Mouse (Mus musculus) forebrain, embryonic 10.5 days (tissue): ENCODE results near the gene Rfxap. TPM values are rescaled to one million over a fixed set of nuclear protein-coding genes. Genes with fewer than 3 reads are reported as not detected.

Experiments
- DNase-seq: peaks from one replicate; pipeline ENCODE4 v3.0.0-alpha.2; 2017; ENCODE audit warnings: low spot score; ENCODE audit errors: extremely low spot score
- H3K27ac ChIP-seq: fragments of 300-500 bp; sonication (generic); 2 replicates; pipeline ENCODE4 v1.5.1; 2016; ENCODE audit warnings: mild to moderate bottlenecking
- H3K27me3 ChIP-seq: fragments of 300-500 bp; sonication (generic); 2 replicates; pipeline ENCODE4 v1.6.1; 2016; ENCODE audit warnings: mild to moderate bottlenecking; ENCODE audit not compliant: poor library complexity, severe bottlenecking
- H3K36me3 ChIP-seq: fragments of 300-500 bp; sonication (generic); replicated peaks from 2 replicates; pipeline ENCODE4 v1.6.1; 2016; ENCODE audit warnings: mild to moderate bottlenecking, moderate library complexity
- H3K4me1 ChIP-seq: fragments of 300-500 bp; sonication (generic); 2 replicates; pipeline ENCODE4 v1.6.1; 2016
- H3K4me3 ChIP-seq: fragments of 300-500 bp; sonication (generic); 2 replicates; pipeline ENCODE4 v1.5.1; 2016; ENCODE audit warnings: mild to moderate bottlenecking, moderate library complexity
- H3K9me3 ChIP-seq: fragments of 300-500 bp; sonication (generic); 2 replicates; pipeline ENCODE4 v1.6.1; 2016; ENCODE audit warnings: mild to moderate bottlenecking, moderate library complexity
- WGBS: fragments of 180-500 bp; shearing (Covaris S2); methylation state at CpG from one replicate; pipeline ENCODE4 v1.1.7; 2016; 5-methylcytosine and 5-hydroxymethylcytosine counted together
- polyA plus RNA-seq: library from polyadenylated mRNA; unstranded; fragments of >200 nt; fragmentation: Nextera tagmentation; extraction: Ambion mirVana; gene quantifications from 2 replicates; pipeline ENCODE4 v1.2.1, GENCODE M21; 2016

Rfxap gene
- polyA plus RNA-seq, 1 experiment from 2014 or later = 35.9 TPM

GRCm38 (mm10) chr3:54761258-54761657 is 46.3 kb downstream of the Rfxap start:
- 79% methylated on average over 1 of the region's 1 CpGs for WGBS
- Histone ChIP-seq H3K36me3 (no peaks in the 10 kb centered on the region), H3K9me3 (peaks cover 4% of the 10 kb centered on the region; the same call in 1 of the 2 replicates), H3K27me3 (peaks cover 20% of the 10 kb centered on the region), H3K4me3 (no peak overlapping the region), H3K27ac (no peak overlapping the region), H3K4me1 (peaks cover 10% of the 10 kb centered on the region)
- no peak for DNase-seq

- H3K4me3 ChIP-seq = no peak overlapping the region
- H3K9me3 ChIP-seq = peaks cover 4% of the 10 kb centered on the region; the same call in 1 of the 2 replicates
- peaks cover 18% of the 10 kb centered on the region for H3K4me1 ChIP-seq
- no peaks in the 10 kb centered on the region for H3K36me3 ChIP-seq
- 75% methylated on average over 15 of the region's 15 CpGs for WGBS
- no peak overlapping the region for H3K27ac ChIP-seq
- no peak for DNase-seq
- H3K27me3 ChIP-seq = peaks cover 28% of the 10 kb centered on the region
These were observed 47.1 kb downstream of the Rfxap start for GRCm38 (mm10) chr3:54760321-54761115.

- no peaks in the 10 kb centered on the region for H3K36me3 ChIP-seq
- peaks cover 4% of the 10 kb centered on the region; the same call in 1 of the 2 replicates for H3K9me3 ChIP-seq
- DNase-seq = no peak
- 82% methylated on average over 9 of the region's 9 CpGs for WGBS
- peaks cover 41% of the 10 kb centered on the region for H3K27me3 ChIP-seq
- H3K4me1 ChIP-seq = peaks cover 24% of the 10 kb centered on the region
- no peak overlapping the region for H3K4me3 ChIP-seq
- no peak overlapping the region for H3K27ac ChIP-seq
These were observed 48.4 kb downstream of the Rfxap start for GRCm38 (mm10) chr3:54759211-54759610.

GRCm38 (mm10) chr3:54757446-54757845 is 50.1 kb downstream of the Rfxap start:
- H3K27me3 ChIP-seq = peaks cover 49% of the 10 kb centered on the region
- no peak for DNase-seq
- peaks cover 1% of the 10 kb centered on the region; the same call in 1 of the 2 replicates for H3K9me3 ChIP-seq
- H3K36me3 ChIP-seq = no peaks in the 10 kb centered on the region; the same call in 1 of the 2 replicates
- no peak overlapping the region for H3K27ac ChIP-seq
- H3K4me3 ChIP-seq = no peak overlapping the region
- peaks cover 24% of the 10 kb centered on the region for H3K4me1 ChIP-seq
- WGBS = 91% methylated on average over 8 of the region's 8 CpGs

- DNase-seq = no peak
- Histone ChIP-seq H3K36me3 (peaks cover 6% of the 10 kb centered on the region), H3K9me3 (no peaks in the 10 kb centered on the region), H3K27me3 (peaks cover 49% of the 10 kb centered on the region), H3K27ac (no peak overlapping the region), H3K4me1 (peaks cover 24% of the 10 kb centered on the region), H3K4me3 (peak overlapping the region; percentile 72)
- 2% methylated on average over 11 of the region's 11 CpGs for WGBS
These were observed 51.5 kb downstream of the Rfxap start for GRCm38 (mm10) chr3:54756058-54756457.

GRCm38 (mm10) chr3:54755145-54756041 is 52.2 kb downstream of the Rfxap start, which contains the start of gene Smad9:
Gene Smad9, plus strand, starts transcription at chr3:54755582.
- Histone ChIP-seq H3K4me3 (peak within 1 kb of the TSS; percentile 72), H3K36me3 (peaks cover 12% of the 10 kb centered on the region), H3K27ac (peak within 1 kb of the TSS; percentile 66), H3K27me3 (peaks cover 49% of the 10 kb centered on the region), H3K4me1 (peaks cover 21% of the 10 kb centered on the region), H3K9me3 (no peaks in the 10 kb centered on the region)
- WGBS = 1% methylated on average over 66 of the region's 66 CpGs
- peak; percentile 40 for DNase-seq

GRCm38 (mm10) chr3:54753411-54753810 is 54.2 kb downstream of the Rfxap start:
- no peaks in the 10 kb centered on the region for H3K9me3 ChIP-seq
- DNase-seq = no peak
- H3K4me1 ChIP-seq = peaks cover 21% of the 10 kb centered on the region
- H3K36me3 ChIP-seq = peaks cover 32% of the 10 kb centered on the region
- 87% methylated on average over 4 of the region's 4 CpGs for WGBS
- H3K4me3 ChIP-seq = no peak overlapping the region
- H3K27me3 ChIP-seq = peaks cover 49% of the 10 kb centered on the region
- no peak overlapping the region for H3K27ac ChIP-seq

Other genes with a start within 250 kb of the Rfxap start
- gene Supt20, start 115.0 kb downstream of the Rfxap start, polyA plus RNA-seq = 101 and 105 TPM in 2 replicates
- 0.47 TPM in 1 of 2 replicates, not detected in the other for gene Gm21958, start 93.4 kb downstream of the Rfxap start, polyA plus RNA-seq
- gene Exosc8, start 72.4 kb downstream of the Rfxap start, polyA plus RNA-seq = 196 and 206 TPM in 2 replicates
- gene Alg5, start 72.3 kb downstream of the Rfxap start, polyA plus RNA-seq = 40.8 and 42.6 TPM in 2 replicates
- gene Smad9, start 52.2 kb downstream of the Rfxap start, polyA plus RNA-seq = 0.09 TPM in 2 replicates
- gene Sertm1, start 108.1 kb upstream of the Rfxap start, polyA plus RNA-seq = 0.14 and 0.16 TPM in 2 replicates
- 2.0 and 3.1 TPM in 2 replicates for gene Ccna1, start 247.7 kb upstream of the Rfxap start, polyA plus RNA-seq